Mouse (Mus musculus): Measurements from ENCODE around the gene Iqcg. TPM values are rescaled to one million over a fixed set of nuclear protein-coding genes. Genes with fewer than 3 reads are reported as not detected.
A peak's percentile ranks its signal among the peaks of the same experiment; 100 is the strongest.

Gene Iqcg
- total and polyA plus RNA-seq, 3 experiments: 3.4 to 21.8 (median 7.3) TPM

- TF ChIP-seq USF2 (conservative IDR thresholded peaks at IDR 0.05; ENCODE audit: low read depth, low read length): no peak
- no peak for TF ChIP-seq UBTF (IDR thresholded peaks at IDR 0.05; ENCODE audit: low read depth, low read length)
- TF ChIP-seq MAZ (IDR thresholded peaks at IDR 0.05; ENCODE audit: low read depth, low read length): no peak
- no peak for TF ChIP-seq ZMIZ1 (IDR thresholded peaks at IDR 0.05; ENCODE audit: low read depth, low read length)
- no peak for TF ChIP-seq RAD21 (IDR thresholded peaks at IDR 0.05; ENCODE audit: low read depth, low read length)
- TF ChIP-seq POLR2AphosphoS2 (IDR thresholded peaks at IDR 0.05; ENCODE audit: low read depth, low read length): no peak
- peak; percentile 38; the same call in 1 of the 2 replicates for TF ChIP-seq MAX (IDR thresholded peaks at IDR 0.05; ENCODE audit: low read length)
- no peak for TF ChIP-seq ZKSCAN1 (IDR thresholded peaks at IDR 0.05; ENCODE audit: borderline replicate concordance, low read depth, low read length)
- TF ChIP-seq NELFE (IDR thresholded peaks at IDR 0.05; ENCODE audit: low read depth, low read length): no peak
- peak; percentile 52; the same call in 1 of the 2 replicates for TF ChIP-seq POLR2A (IDR thresholded peaks at IDR 0.05; ENCODE audit: low read depth, low read length)
- no peak for TF ChIP-seq E2F4 (IDR thresholded peaks at IDR 0.05; ENCODE audit: insufficient replicate concordance, low read depth, low read length)
- no peak for TF ChIP-seq BHLHE40 (IDR thresholded peaks at IDR 0.05; ENCODE audit: low read depth, low read length)
These were observed 12.8 kb downstream of the Iqcg start (continued) for GRCm38 (mm10) chr16:33043268-33043667.

- dilution Hi-C loops (cut with MboI; ENCODE audit: extremely low pct_ligation_motif_present, extremely low pct_unique_long_range_greater_than_20kb, low sequenced_read_pairs): no loop called here
These were observed 13.3 kb downstream of the Iqcg start for GRCm38 (mm10) chr16:33042682-33043081.

GRCm38 (mm10) chr16:33036006-33036405 is 20.0 kb downstream of the Iqcg start:
- Histone ChIP-seq H3K4me2 (ENCODE audit: insufficient read depth, low read depth, poor library complexity, severe bottlenecking) (no peak overlapping the region), H3K9me3 (replicated peaks; ENCODE audit: low read length) (no peaks in the 10 kb centered on the region), H3K9ac (ENCODE audit: insufficient read depth, low read depth) (no peak overlapping the region), H3K4me3 (replicated peaks in 1 of 3; ENCODE audit: low read depth in 2 of 3, low read length in 2 of 3, poor library complexity in 1 of 3) (no peak overlapping the region), H3K36me3 (replicated peaks in 1 of 2; ENCODE audit: control insufficient read depth in 1 of 2, insufficient read depth in 1 of 2, low read length in 1 of 2) (peaks cover 0 to 66% of the 10 kb centered on the region in 2 experiments), H3K4me1 (ENCODE audit: control insufficient read depth in 1 of 2, insufficient read depth in 2 of 2) (no peaks in the 10 kb centered on the region; a peak in 1 of 4 replicates), H3K79me2 (replicated peaks; ENCODE audit: control insufficient read depth, extremely low read depth, insufficient read depth, poor library complexity, severe bottlenecking) (no peaks in the 10 kb centered on the region), H3K27me3 (replicated peaks) (no peaks in the 10 kb centered on the region), H3K27ac (ENCODE audit: insufficient read depth, low read depth) (no peak overlapping the region)
- TF ChIP-seq SMC3 (IDR thresholded peaks at IDR 0.05; ENCODE audit: low read depth, low read length) (no peak), CHD2 (IDR thresholded peaks at IDR 0.05; ENCODE audit: low read length) (no peak), CTCF (conservative IDR thresholded peaks at IDR 0.05 in 1 of 2, IDR thresholded peaks at IDR 0.05 in 1 of 2; ENCODE audit: low read depth in 2 of 2, low read length in 2 of 2) (0 out of 4 replicates have a peak, but pooled peaks of 1 of the 2 experiments have one; percentile 9)
- in situ Hi-C loops (cut with MboI; ENCODE audit: low pct_ligation_motif_present, low pct_unique_long_range_greater_than_20kb, low sequenced_read_pairs): no loop called here
- DNase-seq (ENCODE audit: extremely low read depth): no peak
- dilution Hi-C loops (cut with MboI; ENCODE audit: extremely low pct_ligation_motif_present, extremely low pct_unique_long_range_greater_than_20kb, low sequenced_read_pairs): no loop called here

More at GRCm38 (mm10) chr16:33042682-33043081, 13.3 kb downstream of the Iqcg start:
- Histone ChIP-seq H3K4me1 (ENCODE audit: control insufficient read depth in 1 of 2, insufficient read depth in 2 of 2) (peaks cover 3 to 12% of the 10 kb centered on the region in 2 experiments), H3K27me3 (replicated peaks) (no peaks in the 10 kb centered on the region), H3K36me3 (replicated peaks in 1 of 2; ENCODE audit: control insufficient read depth in 1 of 2, insufficient read depth in 1 of 2, low read length in 1 of 2) (peaks cover 0 to 29% of the 10 kb centered on the region in 2 experiments), H3K4me2 (ENCODE audit: insufficient read depth, low read depth, poor library complexity, severe bottlenecking) (no peak overlapping the region), H3K79me2 (replicated peaks; ENCODE audit: control insufficient read depth, extremely low read depth, insufficient read depth, poor library complexity, severe bottlenecking) (no peaks in the 10 kb centered on the region), H3K27ac (ENCODE audit: insufficient read depth, low read depth) (no peak overlapping the region), H3K9me3 (replicated peaks; ENCODE audit: low read length) (no peaks in the 10 kb centered on the region), H3K9ac (ENCODE audit: insufficient read depth, low read depth) (no peak overlapping the region), H3K4me3 (replicated peaks in 1 of 3; ENCODE audit: low read depth in 2 of 3, low read length in 2 of 3, poor library complexity in 1 of 3) (peak overlapping the region in 1 of 3 experiments; percentile 45)
- in situ Hi-C loops (cut with MboI; ENCODE audit: low pct_ligation_motif_present, low pct_unique_long_range_greater_than_20kb, low sequenced_read_pairs): no loop called here
- no peak for DNase-seq (ENCODE audit: extremely low read depth)
- no peak for TF ChIP-seq ELF1 (IDR thresholded peaks at IDR 0.05; ENCODE audit: low read depth, low read length)
- TF ChIP-seq JUN (IDR thresholded peaks at IDR 0.05; ENCODE audit: insufficient read depth, low read depth, low read length): no peak
- TF ChIP-seq CHD2 (IDR thresholded peaks at IDR 0.05; ENCODE audit: low read length): no peak
- no peak for TF ChIP-seq MXI1 (IDR thresholded peaks at IDR 0.05; ENCODE audit: low read depth, low read length)
- TF ChIP-seq JUND (conservative IDR thresholded peaks at IDR 0.05; ENCODE audit: low read depth, low read length): no peak
- no peak for TF ChIP-seq ETS1 (conservative IDR thresholded peaks at IDR 0.05; ENCODE audit: low read depth, low read length)
- no peak for TF ChIP-seq MAZ (IDR thresholded peaks at IDR 0.05; ENCODE audit: low read depth, low read length)
- TF ChIP-seq UBTF (IDR thresholded peaks at IDR 0.05; ENCODE audit: low read depth, low read length): no peak
- no peak for TF ChIP-seq ZMIZ1 (IDR thresholded peaks at IDR 0.05; ENCODE audit: low read depth, low read length)
